Mouse (Mus musculus) megakaryocyte progenitor cell, adult 5-6 weeks (primary cell): Measurements from ENCODE around the gene Gucy1b1. TPM values are rescaled to one million over a fixed set of nuclear protein-coding genes. Genes with fewer than 3 reads are reported as not detected.

Source experiments
- ATAC-seq: replicated peaks from 2 replicates; pipeline ENCODE4 v1.8.0; 2016; ENCODE audit warnings: mild to moderate bottlenecking, moderate TSS enrichment, inconsistent platforms; ENCODE audit not compliant: poor library complexity
- total RNA-seq, 2 experiments: library from RNA; stranded (forward) in 1 of 2; stranded (reverse) in 1 of 2; fragments of 157-497, 149-512 nt in 1 of 2; fragments of 200-1000 nt in 1 of 2; gene quantifications; 2 replicates each; pipeline versions ENCODE4 v1.2.3 to v1.2.4; 2015 to 2017

The Gucy1b1 gene
- total RNA-seq (2015): 0.30 TPM in 1 of 2 replicates, not detected in the other
- 0.37 TPM in 1 of 2 replicates, not detected in the other for total RNA-seq (2017)

DNA sequence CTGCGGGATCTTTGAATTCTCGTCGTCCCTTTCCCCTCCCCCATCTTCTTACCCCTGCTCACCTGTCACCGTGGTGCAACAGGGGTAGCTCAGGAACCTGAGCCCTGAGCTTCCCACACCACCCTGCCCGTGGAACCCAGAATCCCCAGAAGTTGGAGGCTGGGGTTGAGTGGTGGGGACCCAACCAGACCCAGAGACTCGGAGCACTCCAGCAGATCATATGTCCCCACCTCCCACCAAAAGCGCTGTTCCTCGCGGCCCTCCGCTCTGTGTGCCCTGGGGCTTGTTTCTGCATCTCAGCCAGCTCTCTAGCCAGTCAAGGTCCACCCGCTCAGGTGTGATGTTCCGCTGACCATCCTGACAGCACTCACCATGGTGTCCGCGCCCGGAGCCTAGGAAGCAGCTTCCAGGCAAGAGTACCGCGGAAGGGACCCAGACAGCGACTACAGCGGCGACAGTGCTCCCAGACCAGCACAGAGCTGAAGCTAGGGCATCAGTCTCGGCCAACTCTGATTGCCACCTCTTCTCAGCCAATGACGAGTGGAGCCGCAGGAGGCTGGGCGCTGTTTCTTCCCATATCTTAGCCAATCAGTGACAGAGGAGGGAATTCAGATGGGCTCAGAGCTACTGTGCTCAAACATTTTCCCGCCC lies at the start of gene Gucy1b1:
TSS of gene Gucy1b1 (minus strand) at position 489 of the 651 bp plus-strand sequence.
- ATAC-seq: peak; percentile 96

DNA sequence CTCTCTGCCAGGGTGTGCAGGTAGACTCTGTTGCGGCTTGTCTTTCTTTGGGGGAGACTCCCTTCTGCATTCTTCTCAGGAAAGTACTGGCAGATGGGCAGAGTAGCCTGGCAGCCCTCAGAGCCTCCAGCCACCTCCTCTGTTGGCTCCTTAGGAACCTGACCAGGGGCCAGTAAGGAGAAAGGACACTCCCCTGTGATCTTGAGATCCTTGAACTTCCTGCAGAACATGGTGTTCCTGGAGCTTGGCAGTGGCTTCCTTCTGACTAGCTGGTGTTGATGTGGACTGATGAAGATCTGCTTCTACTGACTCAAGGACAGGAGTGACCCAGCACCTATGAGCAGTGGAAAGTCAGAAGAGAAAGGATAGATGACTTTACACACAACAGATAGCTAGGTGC lies 44.4 kb upstream of the Gucy1b1 start:
- no peak for ATAC-seq

DNA sequence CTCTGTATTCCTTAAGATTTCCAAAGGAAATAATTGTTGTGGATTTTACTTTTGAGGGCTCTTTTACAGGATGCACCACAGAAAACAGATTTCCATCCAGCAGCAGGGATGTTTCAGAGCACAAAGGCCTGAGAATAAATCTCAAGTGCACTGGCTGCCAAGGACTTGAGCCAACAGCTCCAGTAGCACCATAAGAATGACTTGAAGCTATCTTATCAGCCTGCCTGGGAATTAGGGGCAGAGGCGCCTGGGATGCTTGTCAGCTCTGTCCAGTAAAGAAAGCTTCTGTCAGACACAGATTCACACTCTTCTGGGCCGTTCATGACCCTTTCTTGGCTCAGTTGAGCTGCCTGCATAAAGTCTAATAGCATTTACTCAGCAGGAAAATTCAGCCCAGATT lies 38.0 kb upstream of the Gucy1b1 start:
- no peak for ATAC-seq

DNA sequence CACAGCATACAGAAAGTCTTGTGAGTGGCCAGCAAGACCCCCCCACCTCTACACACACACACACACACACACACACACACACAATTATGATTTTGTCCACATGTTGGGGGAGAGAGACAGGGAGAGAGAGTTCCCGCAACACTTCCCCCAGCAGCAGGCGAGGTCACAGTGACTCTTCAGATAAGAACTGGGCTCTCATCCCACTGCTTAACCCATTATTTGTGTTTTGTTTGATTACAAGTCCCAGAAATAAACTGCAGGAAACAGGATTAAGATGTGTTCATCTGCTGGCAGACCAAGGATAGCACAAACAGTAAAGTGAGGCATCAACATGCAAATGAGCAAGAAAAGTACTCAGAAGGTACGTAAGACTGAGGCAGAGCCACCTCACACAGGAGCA lies 37.5 kb upstream of the Gucy1b1 start:
- ATAC-seq: no peak

DNA sequence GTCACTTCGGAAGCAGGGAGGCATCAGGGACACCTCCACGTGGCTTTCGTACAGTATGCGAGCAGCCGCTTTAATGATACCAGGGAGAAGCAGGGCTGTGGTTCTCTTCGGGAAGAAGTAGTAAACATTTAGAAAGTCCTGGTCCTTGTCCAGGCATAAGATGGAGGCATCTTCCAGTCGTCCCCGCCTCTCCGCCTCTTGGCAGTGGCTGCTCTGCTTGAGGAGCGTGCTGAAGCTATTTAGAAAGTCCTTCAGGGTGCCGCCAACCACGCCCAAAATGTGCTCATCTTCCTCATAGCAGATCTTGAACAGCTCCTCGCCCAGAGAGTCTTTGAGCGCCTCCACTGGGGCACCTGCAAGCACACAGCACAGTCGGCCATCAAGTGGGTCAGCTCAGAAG lies 34.5 kb upstream of the Gucy1b1 start:
- ATAC-seq: no peak

DNA sequence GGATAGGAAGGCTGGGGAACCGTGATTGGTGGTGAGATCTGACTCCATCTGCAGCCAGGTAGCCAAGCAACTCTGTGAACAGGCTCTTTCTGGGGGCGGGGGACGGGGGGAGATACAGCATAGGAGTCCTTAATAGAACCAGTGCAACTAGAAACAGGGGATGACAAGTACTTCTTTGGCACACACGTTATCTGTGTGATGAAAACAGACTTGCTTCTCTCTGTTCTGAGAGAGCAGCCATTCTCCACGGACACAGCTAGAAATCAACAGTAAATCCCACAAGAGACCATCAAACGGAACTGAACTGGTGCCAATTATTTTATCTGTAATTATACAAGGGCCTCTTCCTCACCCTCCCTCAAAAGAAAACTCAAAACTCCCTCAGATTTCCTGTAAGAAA lies 29.7 kb upstream of the Gucy1b1 start:
- no peak for ATAC-seq

DNA sequence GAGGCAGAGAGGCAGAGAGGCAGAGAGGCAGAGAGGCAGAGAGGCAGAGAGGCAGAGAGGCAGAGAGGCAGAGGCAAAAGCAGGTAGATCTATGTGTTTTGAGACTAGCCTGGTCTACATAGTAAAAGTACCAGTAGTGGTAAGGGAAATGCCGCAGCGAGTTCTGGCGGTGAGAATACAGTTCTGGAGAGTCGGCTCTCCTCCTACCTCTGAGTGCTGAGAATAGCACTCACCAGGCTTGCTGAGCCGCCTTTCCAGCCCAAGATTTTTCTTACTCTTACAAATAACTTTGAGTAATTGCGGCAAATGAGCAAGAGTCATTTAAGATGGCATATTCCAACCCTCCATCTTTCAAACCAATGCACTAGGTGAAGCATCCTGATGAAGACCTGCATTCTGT lies 24.6 kb upstream of the Gucy1b1 start:
- no peak for ATAC-seq

DNA sequence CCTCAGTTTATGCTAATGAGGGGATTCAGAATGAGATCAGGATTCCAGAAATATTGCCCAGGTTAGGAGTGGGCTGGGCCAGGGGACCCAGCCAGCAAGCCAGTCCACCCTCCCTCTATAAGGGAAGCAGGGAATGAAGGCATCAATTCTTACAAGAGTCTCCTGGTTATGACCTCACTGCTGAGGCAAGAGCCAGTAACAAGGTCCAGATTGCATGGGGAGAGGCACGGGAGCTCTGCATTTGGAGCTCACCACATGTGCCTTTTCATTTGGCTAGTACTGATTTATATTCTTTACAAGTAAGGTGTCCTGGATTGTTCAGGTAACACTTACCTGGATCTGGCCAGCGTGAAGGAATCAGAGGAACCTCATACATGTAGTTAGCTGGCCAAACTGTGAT lies 22.3 kb upstream of the Gucy1b1 start:
- no peak for ATAC-seq

DNA sequence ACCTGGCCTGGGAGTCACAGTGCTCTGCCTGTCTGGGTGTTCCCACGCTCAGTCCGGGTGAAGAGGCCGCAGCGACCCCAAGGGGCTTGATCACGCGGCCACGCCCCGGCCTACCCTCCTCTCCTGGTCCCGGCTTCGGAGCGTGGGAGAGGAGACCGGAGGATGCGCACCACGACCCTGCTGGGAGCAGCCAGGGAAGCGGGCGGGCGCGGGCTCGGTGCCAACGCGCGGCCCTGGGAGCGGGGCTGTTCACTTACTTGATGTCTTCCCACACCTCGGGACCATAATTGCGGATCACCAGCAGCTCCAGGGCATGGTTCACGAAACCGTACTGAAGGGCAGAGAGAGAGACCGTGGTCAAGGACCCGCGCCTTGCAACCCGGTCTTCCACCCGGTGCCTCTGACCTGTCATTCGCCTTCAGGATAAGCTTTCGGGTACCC lies 728 bp downstream of the Gucy1b1 start:
- 0 out of 2 replicates have a peak, but pooled peaks have one; percentile 13 for ATAC-seq

DNA sequence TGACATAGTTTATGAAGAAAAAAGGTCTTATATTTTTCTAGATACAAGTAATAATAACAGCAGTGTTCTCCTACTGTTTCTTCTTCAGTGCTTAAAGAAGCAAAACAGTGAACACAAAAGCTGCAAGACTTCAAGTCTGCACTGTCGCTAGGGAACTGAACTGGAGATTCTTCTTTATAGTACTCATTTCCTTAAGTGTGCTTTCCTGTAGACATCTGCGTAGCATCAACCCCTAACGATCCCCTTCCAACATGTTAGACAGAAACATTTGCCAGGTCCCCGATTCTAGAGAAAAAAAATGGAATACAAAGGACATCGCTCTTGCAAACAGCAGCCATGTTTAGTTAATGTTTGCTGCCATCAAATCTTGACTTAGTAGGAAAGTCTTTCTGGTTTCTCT lies 6.7 kb downstream of the Gucy1b1 start:
- ATAC-seq: no peak

DNA sequence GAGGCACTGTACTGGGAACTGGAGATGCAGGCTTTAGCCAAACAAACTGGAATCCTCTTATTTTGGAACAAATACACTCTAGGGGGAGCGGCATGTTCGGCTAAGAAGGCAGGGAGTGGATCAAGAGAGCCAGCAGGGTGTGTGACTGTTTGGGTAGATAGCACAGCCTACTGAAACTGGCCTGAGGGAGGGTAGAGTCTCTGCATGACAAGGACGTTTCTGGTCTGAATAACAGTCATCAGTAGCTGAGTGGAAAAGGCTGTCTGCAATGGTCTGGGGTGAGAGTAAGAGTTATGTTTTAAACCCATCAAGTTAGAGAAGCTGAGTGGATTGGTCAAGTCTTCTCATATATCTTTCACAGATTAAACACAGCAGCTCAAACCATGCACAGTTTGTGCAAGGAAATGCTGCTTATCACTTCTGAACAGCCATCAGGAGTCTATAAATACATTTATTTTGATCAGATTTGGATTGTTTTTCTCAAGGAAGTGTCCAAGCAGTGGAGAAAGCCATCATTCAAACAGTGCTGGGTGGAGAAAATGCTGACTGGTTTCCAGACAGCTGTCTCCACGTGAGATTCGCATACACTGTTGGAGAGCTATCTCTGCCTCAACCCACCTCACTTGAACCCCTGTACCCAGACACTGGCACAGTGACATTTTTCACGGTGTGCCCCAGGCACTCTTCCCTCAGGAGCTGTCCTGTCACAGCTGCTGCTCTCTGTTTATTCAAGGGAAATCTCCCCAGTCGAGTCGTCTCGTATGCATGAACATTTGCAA lies 12.9 kb downstream of the Gucy1b1 start:
- peak; percentile 82 for ATAC-seq

DNA sequence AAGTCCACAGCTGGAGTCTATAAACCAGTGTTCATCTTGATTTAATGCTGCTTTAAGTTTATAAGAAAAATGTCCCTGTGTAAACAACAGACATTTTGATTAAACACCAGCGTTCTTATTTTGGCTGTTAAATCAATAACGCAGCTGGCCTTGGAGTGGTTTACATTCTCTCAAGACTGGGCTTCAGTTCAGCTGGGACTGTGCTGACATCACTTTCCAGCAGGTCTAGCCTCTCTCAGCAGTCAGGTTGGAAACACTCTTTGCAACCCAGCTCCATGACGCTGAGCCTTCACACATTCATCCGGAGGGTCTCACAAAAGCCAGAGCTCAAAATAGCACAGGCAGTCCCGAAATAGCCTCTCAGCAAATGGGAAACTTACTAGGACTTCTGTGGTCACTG lies 17.3 kb downstream of the Gucy1b1 start:
- ATAC-seq: no peak

DNA sequence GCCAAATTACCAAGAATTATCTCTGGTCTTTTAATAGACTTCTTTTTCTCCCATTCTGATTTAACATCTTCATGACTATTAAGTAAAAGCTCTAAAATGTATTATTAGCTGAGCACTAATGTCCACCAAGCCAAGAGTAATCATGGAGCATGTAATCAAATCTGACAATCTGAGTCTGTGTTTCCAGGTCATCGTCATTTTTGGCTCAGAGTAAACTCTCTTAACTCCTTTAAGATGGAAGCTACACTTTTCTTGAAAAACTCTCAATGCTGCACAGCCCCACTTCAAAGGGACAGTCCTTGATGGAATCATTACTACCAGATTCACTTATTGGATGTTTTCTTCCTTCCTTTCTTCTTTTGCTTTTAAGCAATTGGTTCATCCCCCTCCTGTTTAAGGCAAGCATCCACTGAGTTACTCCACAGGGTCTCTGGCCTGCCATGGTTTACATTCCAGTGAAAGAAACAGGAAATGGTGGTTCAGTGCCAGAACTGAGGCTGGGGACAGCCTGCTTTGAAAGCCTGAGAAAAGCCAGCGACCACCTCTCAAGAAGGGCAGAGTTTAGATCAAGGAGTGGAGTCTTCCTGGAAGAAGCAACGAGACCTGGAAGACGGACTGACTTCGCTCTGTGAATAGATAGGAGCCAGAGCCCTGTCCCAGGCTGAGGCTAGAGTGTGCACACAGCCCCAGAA lies 20.1 kb downstream of the Gucy1b1 start:
- no peak for ATAC-seq

DNA sequence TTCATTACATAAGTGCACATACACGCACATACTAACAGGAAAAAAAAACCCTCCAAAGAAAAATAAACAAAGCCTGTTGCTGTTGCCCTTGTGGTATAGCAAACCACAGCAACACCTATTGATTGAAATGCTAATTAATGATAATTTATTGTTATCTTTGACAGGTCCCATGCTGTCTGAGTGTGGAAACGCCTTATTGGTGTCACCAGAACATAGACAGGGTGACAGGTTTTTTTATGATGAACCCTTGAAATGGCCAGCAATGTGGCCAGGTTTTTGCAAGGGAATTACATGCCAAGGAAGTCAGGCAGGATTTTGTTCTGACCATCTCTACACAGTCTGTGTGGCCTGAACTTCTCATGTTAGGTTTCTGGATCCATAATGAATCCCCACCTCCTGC lies 22.5 kb downstream of the Gucy1b1 start:
- ATAC-seq: no peak

DNA sequence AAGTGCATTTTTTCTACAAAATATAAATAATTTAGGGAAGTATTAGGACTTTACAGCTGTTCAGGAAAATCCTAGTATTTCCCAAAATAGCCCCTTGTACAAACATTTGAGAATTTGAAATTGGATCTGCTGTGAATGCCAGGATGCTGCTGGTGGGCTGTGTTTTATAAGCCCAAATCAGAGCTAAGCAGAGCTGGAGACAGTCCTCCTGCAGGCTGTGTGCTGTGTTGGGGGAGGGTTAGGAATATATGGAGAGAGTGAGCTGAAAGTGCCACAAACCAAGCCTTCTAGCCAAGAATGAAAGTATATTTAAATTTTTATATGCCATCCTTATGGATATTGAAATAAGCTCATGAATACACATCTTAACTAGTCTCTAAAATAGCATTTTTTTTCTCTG lies 23.0 kb downstream of the Gucy1b1 start:
- ATAC-seq: no peak

DNA sequence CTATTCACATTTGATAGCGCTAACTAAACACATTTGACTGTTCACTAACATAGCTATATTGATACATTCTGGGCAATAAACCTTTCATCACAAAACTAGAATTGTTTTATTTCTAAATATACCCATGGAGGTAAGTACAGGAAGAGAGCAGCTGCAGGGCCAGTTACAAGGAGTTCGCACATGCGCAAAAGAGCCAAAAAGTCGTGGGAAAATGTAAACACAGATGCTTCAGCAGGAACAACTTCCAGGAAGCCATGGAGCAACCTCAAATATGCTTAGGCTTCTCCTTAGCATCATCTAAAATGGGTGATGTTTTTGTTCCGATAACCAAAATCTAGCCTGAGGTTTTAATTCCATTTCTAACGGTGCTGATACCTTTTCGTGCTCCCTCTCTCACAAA lies 25.8 kb downstream of the Gucy1b1 start:
- ATAC-seq: no peak

DNA sequence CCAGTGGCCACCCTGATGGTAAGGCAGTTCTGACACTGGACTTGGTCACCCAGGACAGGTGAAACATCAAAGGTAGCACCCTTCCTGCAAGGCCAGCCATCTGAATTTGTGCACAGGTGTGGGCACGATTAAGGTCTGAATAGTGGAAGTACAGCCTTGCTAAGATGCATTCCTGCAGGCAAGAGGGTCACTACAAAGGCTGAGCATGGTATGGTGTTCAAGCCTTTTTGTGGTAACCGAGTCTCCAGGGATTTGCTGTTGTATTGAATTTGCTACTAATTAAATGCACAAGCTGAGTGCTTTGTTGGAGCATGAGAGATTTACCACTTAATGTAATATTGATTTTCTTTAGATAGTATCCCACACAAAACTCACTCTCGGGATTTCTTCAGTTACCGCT lies 26.4 kb downstream of the Gucy1b1 start:
- no peak for ATAC-seq

DNA sequence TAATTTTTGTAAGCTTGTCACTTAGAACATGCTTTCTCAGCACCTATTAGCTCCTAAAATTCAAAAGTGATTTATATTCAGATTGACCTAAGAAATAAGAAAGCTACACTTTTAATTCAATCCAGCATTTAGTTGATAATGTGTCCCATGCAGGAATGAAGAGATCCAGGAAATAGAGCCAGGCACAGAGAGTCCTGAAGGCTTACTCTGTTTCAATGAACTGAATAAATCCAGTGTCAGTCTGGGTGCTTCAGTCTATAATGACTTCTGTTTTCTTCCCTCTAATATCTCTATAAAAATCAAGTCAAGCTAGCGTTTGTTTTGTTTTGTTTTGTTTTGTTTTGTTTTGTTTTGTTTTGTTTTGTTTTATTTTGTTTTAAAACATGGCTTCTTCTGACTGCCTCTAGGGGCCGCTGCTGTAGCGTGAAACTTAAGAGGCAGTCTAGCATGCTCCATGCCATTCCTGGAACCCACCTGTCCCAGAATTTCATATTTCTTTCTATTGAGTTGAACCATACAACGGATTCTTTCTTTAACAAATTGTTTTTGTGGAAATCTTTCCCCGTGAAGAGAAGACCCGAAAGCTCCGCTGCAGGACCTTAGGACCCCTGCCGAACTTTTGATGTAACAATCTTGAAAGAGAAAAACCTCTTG lies 27.3 kb downstream of the Gucy1b1 start:
- ATAC-seq: peak; percentile 86

DNA sequence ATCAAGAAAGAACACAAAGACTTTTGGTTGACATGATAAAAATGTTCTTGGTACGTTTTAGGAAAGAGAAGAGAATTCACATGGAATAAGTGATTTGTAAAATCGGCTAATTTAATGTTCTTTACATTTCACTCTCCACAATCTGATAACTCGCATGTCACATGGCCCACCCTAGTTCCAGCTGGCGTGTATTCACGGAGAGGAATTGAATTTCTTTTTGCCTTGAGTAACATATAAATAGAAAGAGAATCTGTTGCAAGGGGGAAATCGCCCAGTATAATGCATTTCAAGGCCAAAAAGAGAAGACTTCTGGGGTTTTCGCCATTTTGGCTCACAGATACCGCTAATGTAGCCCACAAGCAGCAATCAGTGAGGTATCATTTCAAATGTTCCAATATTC lies 28.4 kb downstream of the Gucy1b1 start:
- no peak for ATAC-seq

DNA sequence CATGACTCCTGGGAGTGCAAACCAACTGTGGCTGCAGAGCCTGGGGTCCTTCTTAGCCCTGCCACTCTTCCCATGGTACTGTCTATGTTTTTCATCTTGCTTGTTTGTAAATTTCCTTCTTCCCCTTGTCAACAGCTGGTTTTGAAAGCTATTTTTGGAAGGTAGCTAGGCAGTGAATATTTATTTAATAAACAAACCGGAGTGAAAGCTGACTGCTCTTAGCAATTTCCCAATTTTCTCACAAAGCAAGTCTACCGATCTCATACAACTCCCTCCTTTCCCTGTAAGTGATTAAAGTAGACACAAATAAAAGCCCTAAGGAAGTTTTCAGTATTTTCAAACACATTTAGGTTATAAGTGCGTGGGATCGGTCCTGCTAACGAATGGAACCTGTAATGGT lies 29.6 kb downstream of the Gucy1b1 start:
- no peak for ATAC-seq

DNA sequence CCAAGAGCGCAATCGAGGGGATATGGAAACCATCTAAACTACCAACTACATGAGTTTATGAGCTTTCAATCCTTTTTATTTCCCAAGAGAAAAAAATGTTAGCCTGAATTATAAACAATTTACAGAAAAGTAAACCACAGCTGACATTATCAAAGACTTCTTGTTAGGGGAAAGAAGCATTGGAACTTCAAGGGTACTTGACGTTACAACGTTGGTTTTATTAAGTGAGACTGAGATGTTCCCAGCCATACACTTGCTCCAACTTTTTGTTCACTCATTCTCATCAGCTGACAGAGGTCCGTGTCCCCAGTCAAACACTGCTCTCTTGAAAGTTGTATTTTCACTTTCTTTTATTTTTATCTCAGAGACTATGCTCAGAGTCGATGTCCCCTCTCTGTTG lies 30.8 kb downstream of the Gucy1b1 start:
- no peak for ATAC-seq
